Mouse (Mus musculus): ENCODE data around the gene Gm13285.
"Not testable (repeated sequence)": the region's sequence is repeated elsewhere in the genome, so short reads cannot be mapped to it uniquely, and the experiment has no call there.

The Gm13285 gene

GRCm38 (mm10) chr4:88793936-88794675 is 5.4 kb upstream of the Gm13285 start, which contains the start of gene Gm13275:
Gene Gm13275, plus strand, starts transcription at chr4:88794487.
- DNase-seq (ENCODE audit: low read depth) = not testable (repeated sequence)

GRCm38 (mm10) chr4:88797097-88797496 is 2.4 kb upstream of the Gm13285 start, which contains the start of gene Gm13279:
Gene Gm13279, plus strand, starts transcription at chr4:88797397.
- not testable (repeated sequence) for DNase-seq (ENCODE audit: low read depth)

GRCm38 (mm10) chr4:88802954-88803353 is 3.5 kb downstream of the Gm13285 start, which contains the start of gene Gm13287:
Gene Gm13287, plus strand, starts transcription at chr4:88803254.
- DNase-seq (ENCODE audit: low read depth) = not testable (repeated sequence)

GRCm38 (mm10) chr4:88805231-88805630 is 5.8 kb downstream of the Gm13285 start, which contains the start of gene Gm13288:
Gene Gm13288, plus strand, starts transcription at chr4:88805531.
- not testable (repeated sequence) for DNase-seq (ENCODE audit: low read depth)

GRCm38 (mm10) chr4:88805761-88806160 is 6.3 kb downstream of the Gm13285 start:
- DNase-seq (ENCODE audit: low read depth) = not testable (repeated sequence)

GRCm38 (mm10) chr4:88815928-88816327 is 16.5 kb downstream of the Gm13285 start, which contains the start of gene Ifna7:
Gene Ifna7, plus strand, starts transcription at chr4:88816228.
- DNase-seq (ENCODE audit: low read depth) = no peak

- DNase-seq (ENCODE audit: low read depth) = no peak
Observed at GRCm38 (mm10) chr4:88819659-88820058, 20.2 kb downstream of the Gm13285 start, which contains the start of gene Ifna11. Gene Ifna11, plus strand, starts transcription at chr4:88819959.

GRCm38 (mm10) chr4:88822995-88823394 is 23.5 kb downstream of the Gm13285 start:
- peak; percentile 65 for DNase-seq (ENCODE audit: low read depth)

- DNase-seq (ENCODE audit: low read depth) = not testable (repeated sequence)
Observed at GRCm38 (mm10) chr4:88827116-88827515, 27.7 kb downstream of the Gm13285 start, which contains the start of gene Ifna6. Gene Ifna6, plus strand, starts transcription at chr4:88827416.

- peak; percentile 74 for DNase-seq (ENCODE audit: low read depth)
Observed at GRCm38 (mm10) chr4:88830523-88830922, 31.1 kb downstream of the Gm13285 start.

- not testable (repeated sequence) for DNase-seq (ENCODE audit: low read depth)
Observed at GRCm38 (mm10) chr4:88835225-88835624, 35.8 kb downstream of the Gm13285 start, which contains the start of gene Ifna5. Gene Ifna5, plus strand, starts transcription at chr4:88835525.

- DNase-seq (ENCODE audit: low read depth) = peak; percentile 65
Observed at GRCm38 (mm10) chr4:88838828-88839227, 39.4 kb downstream of the Gm13285 start.

GRCm38 (mm10) chr4:88840058-88840457 is 40.6 kb downstream of the Gm13285 start:
- DNase-seq (ENCODE audit: low read depth) = peak; percentile 11

- no peak for DNase-seq (ENCODE audit: low read depth)
Observed at GRCm38 (mm10) chr4:88841438-88841911, 42.0 kb downstream of the Gm13285 start, which contains the start of gene Ifna4. Gene Ifna4, plus strand, starts transcription at chr4:88841861.

- peak; percentile 75 for DNase-seq (ENCODE audit: low read depth)
Observed at GRCm38 (mm10) chr4:88845334-88845733, 45.9 kb downstream of the Gm13285 start.

- no peak for DNase-seq (ENCODE audit: low read depth)
Observed at GRCm38 (mm10) chr4:88849698-88850097, 50.2 kb downstream of the Gm13285 start, which contains the start of gene Ifna1. Gene Ifna1, plus strand, starts transcription at chr4:88850087.

Data from NIH3T3 (cell line).